Mouse (Mus musculus) bone marrow, adult 2 months (tissue): ENCODE data around the gene Nudt17.

Experiments used
- CTCF ChIP-seq: fragments of 200-500 bp; IDR thresholded peaks from 2 replicates; pipeline ENCODE4 v1.5.1; 2011; ENCODE audit warnings: low read length, control low read depth; ENCODE audit not compliant: control insufficient read depth, insufficient read depth
- POLR2A ChIP-seq: fragments of 200-500 bp; IDR thresholded peaks from 2 replicates; pipeline ENCODE4 v1.6.1; 2011; ENCODE audit warnings: low read depth, mild to moderate bottlenecking, control low read depth, low read length, borderline replicate concordance; ENCODE audit not compliant: control insufficient read depth

GRCm38 (mm10) chr3:96746829-96747228 lies 38.5 kb upstream of the Nudt17 start:
- TF ChIP-seq CTCF (no peak), POLR2A (no peak)
